Mouse (Mus musculus) left cerebral cortex, adult 8-10 months (tissue): ENCODE data around the gene Ptprb. TPM values are rescaled to one million over a fixed set of nuclear protein-coding genes. Genes with fewer than 3 reads are reported as not detected.

ENCODE experiments used
- DNase-seq, 2 experiments: peaks; one replicate each; pipeline ENCODE4 v3.0.0; 2022; ENCODE audit warnings: low spot score in 2 of 2
- total RNA-seq, 4 experiments: library from RNA; stranded (reverse); gene quantifications; 2 replicates each; pipeline ENCODE4 v1.2.4; 2022

Gene Ptprb
- total RNA-seq, 4 experiments from 2014 or later, result 17.6 to 23.0 (median 19.5) TPM

DNA sequence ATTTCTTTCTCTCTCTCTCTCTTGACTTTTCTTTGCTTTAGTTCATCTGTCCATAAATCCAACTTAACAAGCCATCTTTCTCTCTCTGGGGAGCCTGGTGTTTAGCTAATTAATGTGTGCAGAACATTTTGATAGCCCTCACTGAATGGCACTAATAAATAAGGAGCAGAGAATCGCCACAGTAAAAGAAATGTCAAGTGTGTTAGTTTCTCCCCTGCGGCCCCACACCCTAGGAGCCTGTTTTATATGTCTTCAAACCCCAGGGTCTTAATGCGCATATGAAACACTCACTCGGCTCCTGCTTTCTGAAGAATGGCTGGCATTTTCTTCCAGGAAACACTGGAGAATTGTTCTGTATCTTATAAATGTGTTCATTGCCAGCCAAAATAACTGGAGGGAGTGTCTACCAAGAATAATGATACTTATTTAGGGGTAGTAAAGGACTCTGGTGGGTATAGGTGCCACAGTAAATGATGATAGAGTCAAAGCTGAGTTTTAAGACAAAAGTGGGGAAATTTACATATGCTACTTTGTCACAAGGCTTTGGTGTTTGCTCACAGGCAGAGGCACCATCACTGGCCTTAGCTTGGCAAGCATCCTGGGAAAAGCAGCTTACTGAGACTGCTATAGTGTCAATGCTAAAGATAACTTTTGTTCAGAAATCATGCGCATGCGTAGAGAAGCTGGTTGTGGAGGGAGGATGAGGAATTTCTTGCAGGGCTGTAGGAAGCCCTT, 95.8 kb downstream of the Ptprb start:
- peak in 1 of 2 experiments; percentile 24 for DNase-seq

- DNase-seq, result no peak
These were observed 98.8 kb downstream of the Ptprb start for GRCm38 (mm10) chr10:116374111-116374510.

DNA sequence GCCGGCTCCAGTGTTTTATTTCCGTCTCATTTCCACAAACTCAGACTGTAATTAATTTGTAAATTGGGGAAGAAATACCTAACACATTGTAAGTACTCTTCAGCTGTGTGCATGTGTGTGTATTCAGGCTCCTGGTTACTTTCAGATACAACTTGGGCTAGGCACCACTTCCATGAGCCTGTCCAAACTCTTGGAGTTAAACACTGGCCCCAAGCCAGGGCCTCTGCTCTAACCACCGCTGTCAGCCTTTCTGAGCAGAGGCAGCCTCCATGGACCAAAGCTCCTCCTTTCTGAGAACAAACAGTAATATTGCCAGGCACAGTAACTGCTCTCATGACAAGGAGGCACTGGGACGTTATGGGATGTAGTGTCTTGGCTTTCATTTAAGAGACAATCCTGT, 101.5 kb downstream of the Ptprb start:
- no peak for DNase-seq

DNA sequence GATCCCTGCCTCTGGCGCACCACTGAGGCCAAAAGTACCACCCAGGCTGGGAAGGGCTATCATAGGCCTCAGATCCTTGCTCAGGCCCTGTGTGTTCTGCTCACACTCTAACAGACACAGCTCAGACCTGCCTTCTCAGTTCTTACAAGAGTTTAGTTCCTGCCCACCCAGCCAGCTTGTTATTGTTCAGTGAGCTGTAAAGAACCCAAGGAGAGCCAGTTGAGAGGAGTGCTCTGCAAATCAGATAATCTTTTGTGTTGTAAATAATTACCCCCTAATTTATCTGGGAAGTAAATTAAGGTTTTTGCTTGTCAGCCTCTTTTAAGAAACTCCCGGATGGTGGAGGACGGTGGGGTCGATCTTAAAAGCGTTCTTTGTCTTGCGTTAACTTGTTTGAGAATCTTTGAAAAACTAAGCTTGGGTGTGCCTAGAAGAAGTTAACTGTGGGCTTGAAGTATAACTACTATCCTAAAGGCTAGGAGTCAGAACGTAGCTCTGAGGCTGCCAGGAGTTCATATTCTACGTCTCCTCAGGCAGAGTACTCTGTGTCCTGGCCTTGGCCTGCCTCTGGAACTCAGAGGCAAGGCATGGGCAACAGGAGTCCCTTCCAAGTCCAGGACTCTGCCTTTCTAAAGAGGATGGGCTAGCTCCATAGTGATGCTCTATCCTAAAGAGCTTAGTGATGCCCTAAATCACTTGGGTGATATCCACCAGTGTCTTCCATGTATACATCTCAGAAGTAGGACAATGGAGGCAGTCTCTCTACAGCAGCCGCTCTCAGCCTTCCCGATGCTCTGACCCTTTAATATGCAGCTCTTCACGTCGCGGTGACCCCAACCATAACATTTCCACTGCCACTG, 107.7 kb downstream of the Ptprb start:
- DNase-seq, result no peak

GRCm38 (mm10) chr10:116384401-116384800, 109.1 kb downstream of the Ptprb start:
- DNase-seq, result no peak

DNA sequence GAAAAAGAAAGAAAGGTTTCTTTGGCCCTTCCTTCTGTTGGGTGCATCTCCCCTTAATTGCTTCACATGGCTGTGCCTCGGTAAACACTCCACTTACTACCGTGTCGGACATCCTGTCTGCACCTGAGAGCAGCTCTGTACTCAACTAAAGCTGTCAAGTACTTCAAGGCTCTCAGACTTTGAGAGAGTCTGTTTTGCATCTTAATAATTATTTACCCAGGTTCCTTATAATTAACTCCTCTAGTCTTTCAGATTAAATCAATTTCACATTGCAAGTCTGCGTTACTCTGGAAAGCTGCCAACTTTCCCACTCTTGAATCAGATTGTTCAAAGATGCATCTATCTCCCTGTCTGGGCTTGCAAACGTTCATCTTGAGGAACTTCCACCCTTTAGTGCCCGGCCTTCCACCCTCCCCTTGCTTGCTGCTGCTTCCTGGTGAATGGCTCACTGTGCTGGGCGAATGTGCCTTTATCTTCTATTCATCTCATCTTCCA, 111.1 kb downstream of the Ptprb start:
- DNase-seq, result no peak

DNA sequence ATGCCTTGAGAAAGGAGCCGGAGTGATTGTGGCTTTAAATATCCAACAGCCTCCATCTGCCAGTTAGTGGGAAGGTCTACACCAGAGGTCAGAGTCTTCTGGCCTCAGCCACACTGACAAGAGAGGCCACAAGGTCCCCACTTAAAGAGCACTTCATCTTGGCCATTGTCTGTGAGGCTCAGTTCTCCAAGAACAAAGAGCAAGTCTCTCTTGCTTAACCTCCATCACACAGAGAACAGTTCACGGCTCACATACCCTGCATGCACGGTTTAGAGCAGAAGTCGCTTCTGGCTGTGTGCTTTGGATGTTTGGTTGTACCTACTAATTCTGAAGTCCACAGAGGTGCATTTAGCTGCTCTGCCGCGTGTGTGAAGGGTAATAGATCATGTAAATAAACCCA, 113.5 kb downstream of the Ptprb start:
- DNase-seq, result no peak

DNA sequence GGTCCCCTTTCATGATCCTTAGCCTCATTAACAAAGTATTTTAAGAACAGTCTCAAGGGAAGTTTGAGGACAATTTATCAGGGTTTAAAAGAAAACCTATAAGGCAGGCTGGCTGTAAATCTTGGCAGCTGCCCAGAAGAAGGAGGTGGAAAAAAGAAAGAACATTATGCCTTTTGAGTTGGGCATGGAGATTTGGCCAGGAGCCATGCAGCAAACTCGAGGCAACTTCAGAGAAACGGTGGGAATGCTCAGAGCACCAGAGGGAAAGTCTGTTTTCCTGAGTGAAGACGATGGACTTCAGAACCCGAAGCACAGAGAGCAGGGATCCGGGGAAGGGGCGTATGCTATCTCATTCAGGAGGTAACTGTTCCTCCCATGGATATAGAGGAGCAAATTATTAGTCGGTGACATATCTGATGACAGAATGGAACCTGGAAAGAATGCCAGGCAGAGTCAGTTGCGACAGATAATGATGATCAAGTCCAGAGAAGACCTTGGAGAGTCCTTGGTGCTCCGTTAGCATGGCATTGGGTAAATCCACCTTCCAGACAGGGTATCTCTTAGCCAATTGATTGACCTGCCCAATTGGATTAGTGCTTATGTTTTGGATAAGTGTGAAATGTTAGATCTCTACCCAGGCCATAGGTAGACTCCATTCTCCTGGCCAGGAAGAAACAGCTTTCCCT, 118.6 kb downstream of the Ptprb start:
- DNase-seq, result peak in 1 of 2 experiments; percentile 35

DNA sequence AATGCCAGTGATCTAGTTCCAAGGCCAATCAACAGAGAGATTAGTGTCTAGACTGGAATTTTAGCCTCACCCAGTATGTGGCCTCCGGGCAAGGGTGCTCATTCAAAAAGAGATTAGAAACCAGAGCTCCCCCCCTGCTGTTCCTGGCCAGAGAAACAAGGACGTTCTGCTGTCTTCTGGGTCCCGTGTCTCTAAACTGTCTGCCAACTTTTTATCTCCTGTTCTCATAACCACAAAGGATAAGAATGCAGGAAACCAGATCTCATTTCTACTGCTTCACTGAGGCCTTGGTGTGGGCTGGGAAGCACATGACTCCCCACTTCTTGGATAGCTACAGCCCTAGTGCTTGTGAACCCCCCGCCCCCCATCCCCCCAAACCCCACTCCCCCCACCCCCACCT, 119.3 kb downstream of the Ptprb start:
- no peak for DNase-seq

DNA sequence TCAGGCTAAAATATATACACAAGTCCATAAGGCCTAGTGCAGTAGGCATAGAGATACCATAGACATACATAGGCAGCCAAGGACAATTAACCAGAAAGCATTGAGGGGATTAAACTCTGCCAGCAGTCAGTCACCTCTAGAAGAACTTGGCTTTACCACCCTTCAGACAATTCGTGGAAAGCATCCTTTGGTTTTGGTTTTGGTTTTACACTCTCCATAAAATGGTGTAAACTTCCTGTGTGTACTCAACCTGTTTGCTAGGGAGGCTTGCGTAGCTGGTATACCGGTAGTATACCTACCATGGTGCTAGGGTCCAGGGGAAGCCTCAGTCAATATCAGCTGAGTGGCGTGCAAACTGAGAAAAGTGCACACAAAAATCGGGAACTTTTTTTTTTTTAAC, 121.0 kb downstream of the Ptprb start:
- DNase-seq, result no peak

GRCm38 (mm10) chr10:116396966-116397365, 121.6 kb downstream of the Ptprb start:
- DNase-seq, result no peak

DNA sequence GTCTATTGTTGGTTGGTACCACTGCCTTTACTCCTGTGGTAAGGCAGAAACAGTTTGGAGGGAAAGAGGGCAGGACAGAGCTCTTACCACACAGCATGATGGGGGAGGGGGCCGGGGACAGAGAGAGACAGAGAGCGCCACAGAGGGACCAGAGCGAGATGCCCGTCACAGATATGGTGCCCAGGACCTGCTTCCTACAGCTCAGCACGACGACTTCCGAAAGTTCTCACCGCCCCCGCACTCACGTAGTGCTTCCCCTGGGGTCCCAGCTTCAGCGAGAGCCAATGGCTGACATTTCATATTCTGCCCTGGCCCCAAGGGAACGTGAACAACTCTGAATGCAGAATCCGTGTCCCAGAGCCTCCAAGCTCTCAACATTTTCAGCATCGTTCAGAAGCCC, 122.2 kb downstream of the Ptprb start:
- DNase-seq, result no peak

- DNase-seq, result no peak
These were observed 122.7 kb downstream of the Ptprb start for GRCm38 (mm10) chr10:116397973-116398372.

DNA sequence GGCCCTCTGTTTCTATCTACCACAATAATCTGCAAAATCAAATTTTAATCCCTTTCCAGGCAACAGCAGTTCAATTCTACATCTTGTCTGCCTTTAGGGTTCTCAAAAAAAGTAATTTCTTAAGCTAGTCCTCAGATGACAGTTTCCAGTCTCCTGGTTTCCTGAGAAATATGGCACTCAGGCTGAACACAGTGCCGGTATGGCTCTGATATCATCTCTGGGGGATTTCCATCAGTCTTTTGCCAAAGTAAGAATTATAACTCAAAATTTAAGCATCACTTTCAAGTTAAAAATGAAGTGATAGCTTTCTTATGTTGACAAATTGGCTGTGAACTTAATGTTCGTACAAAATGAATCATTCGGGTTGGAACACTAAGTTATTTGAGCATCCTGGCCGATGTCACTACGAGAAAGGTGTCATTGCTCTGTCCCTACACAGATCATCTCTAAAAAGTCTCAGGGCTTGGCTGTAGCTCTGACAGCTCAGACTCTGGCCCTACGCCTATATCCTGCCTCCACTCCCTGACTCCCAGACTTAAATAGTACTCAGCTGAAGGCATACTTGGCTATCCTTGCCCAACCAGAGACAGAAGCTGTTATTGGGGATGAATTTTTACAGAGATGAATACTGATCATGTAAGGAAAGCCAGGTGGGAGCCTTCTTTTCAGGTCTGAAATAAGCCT, 127.6 kb downstream of the Ptprb start:
- DNase-seq, result peak in 1 of 2 experiments; percentile 40

GRCm38 (mm10) chr10:116403679-116404078, 128.4 kb downstream of the Ptprb start:
- DNase-seq, result peak in 1 of 2 experiments; percentile 48

GRCm38 (mm10) chr10:116405011-116405410, 129.7 kb downstream of the Ptprb start:
- DNase-seq, result no peak

- DNase-seq, result no peak
These were observed 132.5 kb downstream of the Ptprb start for GRCm38 (mm10) chr10:116407684-116408359.

DNA sequence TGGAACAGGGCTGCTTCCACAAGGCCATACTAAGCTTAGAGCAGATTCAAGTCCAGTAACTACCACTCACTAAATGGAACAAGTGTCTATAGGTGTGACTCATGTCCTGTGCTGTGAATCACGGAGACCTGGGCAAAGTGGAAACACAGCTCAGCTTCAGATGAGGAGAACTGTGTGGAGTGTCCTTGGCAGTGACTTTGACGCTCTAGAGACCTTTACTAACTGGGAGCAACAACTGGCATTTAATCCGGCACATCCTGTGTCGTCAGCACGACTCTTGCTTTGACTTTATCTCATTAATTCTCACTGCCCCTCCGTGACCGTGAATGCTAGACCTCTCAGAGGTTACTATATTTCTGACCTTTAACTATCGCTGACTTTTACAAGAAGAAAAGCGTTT, 135.5 kb downstream of the Ptprb start:
- DNase-seq, result no peak

- DNase-seq, result no peak
These were observed 140.8 kb downstream of the Ptprb start for GRCm38 (mm10) chr10:116416142-116416541.

GRCm38 (mm10) chr10:116416726-116417125, 141.4 kb downstream of the Ptprb start:
- DNase-seq, result no peak
